Comparison of ENCODE assay signal across 8 mouse cellular contexts in the genomic region with DNA sequence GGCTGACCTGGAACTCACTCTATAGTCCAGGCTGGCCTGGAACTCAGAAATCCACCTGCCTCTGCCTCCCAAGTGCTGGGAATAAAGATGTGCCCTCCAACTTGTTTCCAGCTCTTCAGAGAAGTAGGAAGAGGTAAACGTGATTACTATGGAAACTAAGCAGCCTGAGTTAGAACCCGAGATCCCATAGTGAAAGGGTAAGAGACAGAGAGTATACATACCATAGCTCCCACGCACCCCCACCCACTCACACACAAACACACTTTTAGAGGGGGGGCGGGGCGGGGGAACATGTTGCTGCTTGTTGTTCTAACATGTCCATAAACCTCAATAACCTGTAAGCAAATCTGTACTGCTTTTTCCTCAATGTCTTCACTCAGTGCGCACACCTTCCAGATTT. TPM values are rescaled to one million over a fixed set of nuclear protein-coding genes. Genes with fewer than 3 reads are reported as not detected.
A peak's percentile ranks its signal among the peaks of the same experiment; 100 is the strongest.
DNase-seq lines count a peak whose midpoint lies in the region; ATAC-seq and TF ChIP-seq lines count a peak whose summit lies in the region.

No protein-coding gene starts in this region.

- peaks cover 8% of the 10 kb centered on the region; the same call in 1 of the 2 replicates for H3K4me1 ChIP-seq in forebrain, postnatal 0 days (ENCODE audit: insufficient read depth)
- peaks cover 41% of the 10 kb centered on the region for H3K4me1 ChIP-seq in liver, embryonic 15.5 days (replicated peaks)

- no peak for ATAC-seq in forebrain, postnatal 0 days
- no peak for ATAC-seq in liver, embryonic 15.5 days (ENCODE audit: insufficient read depth)

- H3K79me2 ChIP-seq in C2C12 (ENCODE audit: control insufficient read depth, insufficient read depth): peaks cover 68% of the 10 kb centered on the region

- no peak for DNase-seq in gastrocnemius, adult 2 months
- no peak for DNase-seq in gastrocnemius, adult 8-10 months (ENCODE audit: low spot score in 2 of 2)
- DNase-seq in forebrain, postnatal 0 days: no peak
- no peak for DNase-seq in right cerebral cortex, postnatal 25 days
- no peak for DNase-seq in testis, postnatal 14 days (ENCODE audit: low spot score)
- no peak for DNase-seq in layer of hippocampus, adult 18-20 months (ENCODE audit: low spot score in 2 of 2)

- no peak for TF ChIP-seq CTCF in gastrocnemius, adult 2 months (IDR thresholded peaks at IDR 0.05)
- TF ChIP-seq CTCF in C2C12 (IDR thresholded peaks at IDR 0.05; ENCODE audit: control insufficient read depth, insufficient read depth, insufficient read length): no peak
- no peak for TF ChIP-seq CTCF in forebrain, postnatal 0 days (IDR thresholded peaks at IDR 0.05; ENCODE audit: low read depth)

- peak overlapping the region; percentile 98; the same call in 1 of the 2 replicates for H3K9ac ChIP-seq in forebrain, postnatal 0 days
- 0 out of 2 replicates have a peak overlapping the region, but pooled peaks have one; percentile 15 for H3K9ac ChIP-seq in liver, embryonic 15.5 days

- peak overlapping the region; percentile 65 for H3K4me2 ChIP-seq in forebrain, postnatal 0 days (ENCODE audit: low read depth)
- H3K4me2 ChIP-seq in liver, embryonic 15.5 days: peak overlapping the region; percentile 95

- H3K27me3 ChIP-seq in C2C12 (ENCODE audit: control insufficient read depth, insufficient read depth, insufficient read length): no peaks in the 10 kb centered on the region
- no peaks in the 10 kb centered on the region for H3K27me3 ChIP-seq in forebrain, postnatal 0 days (ENCODE audit: insufficient read depth, low read length)
- H3K27me3 ChIP-seq in liver, embryonic 15.5 days: no peaks in the 10 kb centered on the region; the same call in 1 of the 2 replicates

- peaks cover 10% of the 10 kb centered on the region for H3K36me3 ChIP-seq in C2C12 (ENCODE audit: control insufficient read depth, insufficient read depth)
- H3K36me3 ChIP-seq in forebrain, postnatal 0 days (ENCODE audit: insufficient read depth): no peaks in the 10 kb centered on the region
- no peaks in the 10 kb centered on the region for H3K36me3 ChIP-seq in liver, embryonic 15.5 days (replicated peaks)

- no peak overlapping the region for H3ac ChIP-seq in C2C12 (ENCODE audit: control insufficient read depth, insufficient read length, low read depth)

- H3K4me3 ChIP-seq in gastrocnemius, adult 2 months: peak overlapping the region; percentile 85
- H3K4me3 ChIP-seq in C2C12 (ENCODE audit: insufficient read depth, poor library complexity, severe bottlenecking): peak overlapping the region; percentile 89
- peak overlapping the region; percentile 99 for H3K4me3 ChIP-seq in forebrain, postnatal 0 days (ENCODE audit: low read depth, low read length)
- peak overlapping the region; percentile 97; the same call in 1 of the 2 replicates for H3K4me3 ChIP-seq in liver, embryonic 15.5 days (replicated peaks)

- peak overlapping the region; percentile 98 for H3K27ac ChIP-seq in gastrocnemius, adult 2 months
- no peak overlapping the region for H3K27ac ChIP-seq in forebrain, postnatal 0 days (ENCODE audit: low read depth, low read length)
- no peak overlapping the region for H3K27ac ChIP-seq in liver, embryonic 15.5 days (replicated peaks)

- WGBS in forebrain, postnatal 0 days: 70% methylated on average over 6 of the region's 6 CpGs
- WGBS in liver, embryonic 15.5 days (ENCODE audit: insufficient replicate concordance): 82% methylated on average over 6 of the region's 6 CpGs

- H3K9me3 ChIP-seq in forebrain, postnatal 0 days (ENCODE audit: low read length): no peaks in the 10 kb centered on the region
- H3K9me3 ChIP-seq in liver, embryonic 15.5 days (replicated peaks): no peaks in the 10 kb centered on the region

- intact Hi-C loops in gastrocnemius, adult 2 months (cut with DNase I): no loop called here

- H3K79me3 ChIP-seq in C2C12 (ENCODE audit: low read depth): peaks cover 62% of the 10 kb centered on the region

TF ChIP-seq in C2C12, 6 proteins besides CTCF, POLR2A, EP300 and RAD21:
- TF ChIP-seq CEBPB (IDR thresholded peaks at IDR 0.05; ENCODE audit: low read depth) (no peak), FOSL1 (IDR thresholded peaks at IDR 0.05; ENCODE audit: insufficient read depth, low read length, poor library complexity, severe bottlenecking) (no peak), MYOD1 (IDR thresholded peaks at IDR 0.05; ENCODE audit: control insufficient read depth, insufficient read length, low read depth) (no peak)

RNA-seq across cellular contexts. Expression of a gene that starts 2.0 kb away (rescaled TPM):
- total RNA-seq in gastrocnemius, adult 2 months (2021): 10 to 100 TPM; 57.6 to 77.2 TPM
- 10 to 100 TPM; 59.5 to 73.9 (median 62.8) TPM for total RNA-seq in gastrocnemius, adult 8-10 months (2022)
- polyA plus RNA-seq in C2C12 (2012; fragmentation: generic; extraction: Trizol): 37.8 TPM
- total RNA-seq in forebrain, postnatal 0 days (2014; rRNA removed): 66.5 and 98.7 TPM in 2 replicates
- 62.5 and 92.1 TPM in 2 replicates for polyA plus RNA-seq in forebrain, postnatal 0 days (2015; fragmentation: Nextera tagmentation; extraction: Ambion mirVana)
- polyA plus RNA-seq in liver, embryonic 15.5 days (2015; fragmentation: Nextera tagmentation; extraction: Ambion mirVana): 18.6 and 21.4 TPM in 2 replicates
- 100 to 1,000 TPM; 135 to 145 TPM for total RNA-seq in layer of hippocampus, adult 18-20 months (2021)

RNA-seq across cellular contexts. Expression of a gene that starts 37.1 kb away (rescaled TPM):
- total RNA-seq in gastrocnemius, adult 2 months (2021): 10 to 100 TPM; 34.1 to 50.7 TPM
- 10 to 100 TPM; 31.8 to 39.5 (median 36.0) TPM for total RNA-seq in gastrocnemius, adult 8-10 months (2022)
- 48.5 TPM for polyA plus RNA-seq in C2C12 (2012; fragmentation: generic; extraction: Trizol)
- total RNA-seq in forebrain, postnatal 0 days (2014; rRNA removed): 29.0 and 34.9 TPM in 2 replicates
- 33.3 and 37.7 TPM in 2 replicates for polyA plus RNA-seq in forebrain, postnatal 0 days (2015; fragmentation: Nextera tagmentation; extraction: Ambion mirVana)
- 21.4 and 24.4 TPM in 2 replicates for polyA plus RNA-seq in liver, embryonic 15.5 days (2015; fragmentation: Nextera tagmentation; extraction: Ambion mirVana)
- 10 to 100 TPM; 27.7 to 30.6 TPM for total RNA-seq in layer of hippocampus, adult 18-20 months (2021)
